Mouse (Mus musculus) heart, adult 9 months (tissue): ENCODE results near the gene Gm11634.

ENCODE experiments used
- DNase-seq, 2 experiments: peaks; one replicate each; pipeline ENCODE4 v3.0.0; 2022; ENCODE audit warnings: low spot score in 2 of 2

Gm11634 gene

DNA sequence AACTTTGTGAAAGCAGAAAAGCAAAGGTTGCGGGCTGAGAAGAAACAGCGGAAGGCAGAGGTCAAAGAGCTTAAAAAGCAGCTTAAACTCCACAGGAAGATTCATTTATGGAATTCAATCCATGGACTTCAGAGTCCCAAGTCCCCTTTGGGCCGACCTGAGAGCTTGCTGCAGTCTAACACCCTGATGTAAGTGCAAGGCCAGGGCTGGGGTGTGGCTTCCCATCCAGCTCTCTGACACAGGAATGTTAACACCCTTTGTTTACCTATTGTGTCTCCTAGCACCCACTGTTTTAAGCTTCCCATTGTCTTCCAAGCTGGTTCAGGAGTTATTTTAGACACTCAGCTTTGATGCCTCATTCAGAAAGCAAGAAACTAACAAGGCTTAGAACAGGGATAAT is 30.6 kb downstream of the Gm11634 start:
- DNase-seq, result no peak

DNA sequence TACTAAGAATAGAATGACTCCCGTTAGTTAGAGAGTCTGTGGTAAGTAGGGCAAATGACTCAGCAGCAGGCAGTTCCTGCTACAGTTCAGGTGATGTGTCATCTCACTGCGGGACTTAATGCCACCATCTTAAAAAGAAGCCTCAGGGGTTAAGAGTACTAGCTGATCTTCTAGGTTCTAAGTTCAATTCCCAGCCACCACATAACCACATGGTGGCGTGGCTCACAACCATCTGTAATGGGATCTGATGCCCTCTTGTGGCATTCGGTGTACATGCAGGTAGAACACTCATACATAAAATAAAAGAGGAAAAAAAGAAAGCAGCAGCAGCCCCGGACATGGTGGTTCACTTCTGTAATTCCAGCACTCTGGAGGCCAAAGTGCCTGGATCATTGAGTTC is 36.7 kb downstream of the Gm11634 start:
- peak in 1 of 2 experiments; percentile 32 for DNase-seq

DNA sequence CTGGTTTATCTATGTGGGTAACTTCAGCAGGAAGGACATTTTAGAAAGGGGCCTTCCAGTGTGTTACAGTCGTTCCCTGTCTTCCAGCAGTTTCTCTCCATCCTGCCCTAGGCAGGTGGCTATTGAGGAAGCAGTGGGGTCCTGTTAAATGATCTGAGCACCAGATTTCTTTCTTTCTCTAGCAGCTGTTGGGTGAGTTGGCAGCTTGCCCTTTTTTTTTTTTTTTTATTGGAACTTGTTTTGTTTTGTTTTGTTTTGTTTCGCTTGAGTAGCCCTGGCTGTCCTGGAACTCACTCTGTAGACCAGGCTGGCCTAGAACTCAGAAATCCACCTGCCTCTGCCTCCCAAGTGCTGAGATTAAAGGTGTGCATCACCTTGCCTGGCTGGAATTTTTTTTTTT is 42.1 kb downstream of the Gm11634 start:
- DNase-seq, result no peak

DNA sequence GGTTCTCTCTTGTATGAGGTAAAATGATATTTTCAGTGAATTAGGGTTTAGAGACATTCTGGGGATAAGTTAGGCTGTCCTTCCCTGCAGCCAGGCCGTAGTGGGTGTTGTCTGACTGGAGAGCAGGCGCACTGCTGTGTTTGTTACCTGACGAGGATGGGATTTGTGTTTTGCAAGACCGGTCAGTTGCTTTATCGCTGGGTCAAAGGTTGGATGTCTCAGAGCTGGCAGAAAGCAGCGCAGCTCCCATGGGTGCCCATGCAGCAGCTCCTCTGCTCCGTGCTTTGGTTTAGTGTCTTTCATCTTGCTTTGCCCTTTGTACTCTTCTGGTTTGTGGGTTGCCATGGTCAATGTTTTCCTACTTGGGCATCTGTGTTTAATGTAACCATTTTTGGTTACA is 42.5 kb downstream of the Gm11634 start:
- no peak for DNase-seq

DNA sequence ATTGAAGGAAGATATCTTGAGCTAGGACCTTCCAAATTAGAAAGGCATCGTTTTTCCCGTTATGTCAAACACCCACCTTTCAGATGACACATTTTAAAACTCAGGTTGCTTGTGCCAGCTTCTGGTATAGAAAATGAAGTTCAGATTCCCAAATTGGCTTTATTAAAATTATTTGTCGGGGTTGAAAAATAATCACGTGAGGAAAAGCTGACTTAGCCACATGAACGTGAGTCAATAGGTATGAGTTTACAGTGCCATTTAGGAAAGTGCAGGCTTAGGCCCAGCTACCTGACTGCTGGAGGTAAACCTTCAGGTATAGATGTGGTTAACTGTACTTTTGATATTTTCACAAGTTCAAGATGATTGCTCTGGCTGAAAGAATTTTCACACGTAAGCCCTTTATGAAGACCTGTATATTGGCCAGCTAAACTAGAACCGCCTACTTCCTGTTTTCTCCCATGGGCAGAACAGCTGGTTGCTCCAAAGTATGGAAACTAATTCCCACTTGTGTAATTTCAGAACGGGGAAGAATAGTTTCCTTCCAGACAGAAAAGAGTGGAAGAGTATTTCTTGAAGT is 45.6 kb downstream of the Gm11634 start:
- DNase-seq, result peak; percentile 10 to 16

DNA sequence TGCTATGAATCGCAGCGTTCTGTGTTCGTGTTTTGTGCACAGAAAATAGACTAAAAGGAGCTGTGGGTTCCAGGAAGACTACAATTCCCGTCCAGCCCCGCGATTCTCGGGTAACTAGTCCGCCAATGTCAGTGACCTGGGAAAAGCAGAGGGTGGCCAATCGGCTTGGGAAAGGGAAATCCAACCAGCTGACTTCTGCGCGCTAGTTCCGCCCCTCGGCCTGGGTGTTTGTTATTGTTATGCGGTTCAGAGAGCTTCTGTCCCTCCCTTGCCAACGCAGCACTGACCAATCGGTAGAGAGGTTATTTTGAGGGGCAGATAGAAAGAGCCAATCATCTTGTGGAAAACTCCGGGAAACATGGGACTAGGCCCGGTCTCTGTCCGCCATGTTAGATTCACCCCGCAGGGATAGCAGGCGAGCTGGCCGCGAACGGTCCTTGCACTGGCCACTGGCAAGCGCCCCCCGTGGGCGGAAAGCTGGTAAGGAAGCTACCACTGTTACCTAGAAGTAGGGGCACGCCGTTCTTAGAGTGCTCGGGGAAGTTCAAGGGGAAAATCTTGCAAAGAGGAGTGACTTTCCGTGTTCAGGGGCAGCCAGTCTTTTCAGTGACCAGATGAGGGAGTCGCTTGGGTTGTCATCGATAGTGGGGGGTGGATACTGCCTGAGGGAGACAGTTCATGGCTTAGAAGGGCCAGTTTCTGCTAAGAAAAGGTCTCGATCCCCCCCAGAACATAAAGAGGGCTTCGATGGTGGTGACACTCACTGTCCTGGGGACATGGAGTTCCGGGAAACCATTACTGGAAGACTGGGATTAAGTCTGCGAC is 46.4 kb downstream of the Gm11634 start:
- DNase-seq, result peak; percentile 99 to 100

DNA sequence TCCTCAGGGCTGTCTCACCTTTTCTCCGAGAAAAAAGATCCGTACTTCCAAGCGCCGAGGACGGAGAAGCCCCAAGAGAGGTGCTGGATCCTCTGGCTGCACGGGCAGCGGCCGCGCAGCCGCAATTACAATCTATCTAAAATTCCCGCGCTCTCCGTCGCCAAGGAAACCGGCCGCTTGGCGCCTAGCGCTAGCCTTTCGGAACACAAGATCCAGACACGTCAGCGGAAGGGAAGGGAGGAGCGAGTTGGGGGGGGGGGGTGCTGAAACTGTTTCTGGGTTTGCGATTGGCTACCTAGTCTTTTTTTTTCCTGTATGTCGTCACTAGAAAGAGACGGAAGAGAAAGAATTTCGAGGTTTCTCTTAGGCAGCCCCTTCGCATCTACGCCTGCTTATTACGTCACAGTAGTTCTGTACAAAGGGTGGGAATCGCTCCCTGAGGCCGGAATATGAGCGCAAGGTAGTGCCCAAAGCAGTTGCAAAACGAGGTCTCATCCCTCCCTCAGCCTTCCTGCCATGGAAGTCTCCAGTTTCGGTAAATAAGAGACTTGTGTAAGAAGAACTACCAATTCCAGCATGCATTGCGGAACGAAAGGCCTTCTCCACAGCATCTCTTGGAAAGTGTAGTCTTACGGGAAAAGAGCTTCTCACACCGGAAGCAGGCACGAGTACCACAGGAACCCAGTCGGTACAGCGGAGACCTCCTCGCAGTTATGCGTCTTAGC is 47.1 kb downstream of the Gm11634 start, which contains the start of the genes Brca1 and Nbr1:
Brca1 (minus strand) TSS at position 205 of the 725 bp plus-strand sequence.
Nbr1 (plus strand) TSS at position 399 of the 725 bp plus-strand sequence.
- peak; percentile 92 to 95 for DNase-seq

DNA sequence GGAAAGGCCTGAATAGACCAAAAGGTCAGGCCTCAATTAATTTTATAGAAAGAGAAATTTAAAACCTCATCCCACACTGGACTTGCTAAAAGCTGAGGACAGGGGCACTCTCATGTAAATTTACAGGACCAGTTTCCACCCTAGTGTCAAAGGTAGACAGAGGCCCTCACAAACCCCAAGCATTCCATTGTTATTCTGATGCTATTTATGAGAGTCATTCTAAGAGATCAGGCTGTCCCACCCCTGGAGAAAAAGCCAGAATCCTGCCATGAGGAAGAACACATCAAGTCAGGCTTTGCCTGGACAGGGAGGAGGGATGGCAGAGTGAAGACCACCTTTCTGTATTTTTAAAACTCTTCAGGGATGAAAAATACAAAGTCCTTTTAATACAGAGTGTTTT is 50.5 kb downstream of the Gm11634 start:
- no peak for DNase-seq

DNA sequence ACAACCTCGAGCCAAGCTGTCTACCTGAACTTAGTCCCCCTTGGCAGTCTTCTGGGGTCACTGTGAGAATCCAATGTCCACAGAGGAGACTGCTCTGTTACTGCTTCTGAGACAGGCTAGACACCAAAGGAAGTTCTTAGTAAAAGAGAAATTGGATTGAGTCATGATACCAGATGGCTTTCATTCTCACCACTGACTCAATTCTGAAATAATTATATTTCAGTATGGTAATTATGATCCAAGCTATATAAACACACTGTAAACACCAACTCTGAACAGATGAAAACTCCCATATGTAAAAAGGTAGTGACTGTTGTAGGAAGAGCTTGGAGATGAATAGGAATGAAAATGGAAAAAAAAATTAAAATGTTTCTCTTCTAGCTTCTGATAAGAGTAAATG is 54.9 kb downstream of the Gm11634 start:
- DNase-seq, result no peak
